ENCODE assay signal across 10 mouse cellular contexts in the genomic region with DNA sequence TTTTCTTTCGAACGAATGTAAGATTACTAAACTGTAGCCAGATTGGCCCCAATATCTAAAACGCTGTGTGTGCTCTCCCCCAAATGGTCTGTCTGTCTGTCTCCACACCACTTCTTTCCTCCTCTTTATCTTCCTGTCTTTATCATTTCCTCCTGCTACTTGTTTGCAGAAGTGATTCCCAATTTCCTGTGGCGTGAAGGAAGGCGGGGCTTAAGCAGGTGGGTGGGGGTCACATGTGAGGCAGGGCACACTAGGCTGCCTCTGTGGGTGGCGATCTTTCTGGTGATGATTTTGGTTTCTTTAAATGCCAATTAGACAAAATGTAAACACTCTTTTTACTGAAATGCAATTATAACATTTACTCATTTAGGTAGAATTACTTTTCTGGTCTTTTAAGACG. TPM values are rescaled to one million over a fixed set of nuclear protein-coding genes. Genes with fewer than 3 reads are reported as not detected.
DNase-seq lines count a peak whose midpoint lies in the region; ATAC-seq and TF ChIP-seq lines count a peak whose summit lies in the region.
"Had no signal": no experiment of that assay in that cellular context is flagged by ENCODE, and none has a peak within 500 bp of the region (broad histone marks: within the 10 kb centered on the region; RNA-seq: fewer than 3 reads in every experiment).

No protein-coding gene starts in this region.

- H3K36me3 ChIP-seq in heart, embryonic 12.5 days, result no peaks in the 10 kb centered on the region
- H3K36me3 ChIP-seq in midbrain, embryonic 13.5 days, result no peaks in the 10 kb centered on the region
- H3K36me3 ChIP-seq in midbrain, embryonic 10.5 days, result no peaks in the 10 kb centered on the region
- H3K36me3 ChIP-seq: G1E; liver, embryonic 13.5 days had no signal

- H3K9me3 ChIP-seq in heart, embryonic 12.5 days (replicated peaks), result no peaks in the 10 kb centered on the region
- H3K9me3 ChIP-seq in midbrain, embryonic 13.5 days, result no peaks in the 10 kb centered on the region
- no peaks in the 10 kb centered on the region for H3K9me3 ChIP-seq in midbrain, embryonic 10.5 days (replicated peaks)
- H3K9me3 ChIP-seq: G1E; liver, embryonic 13.5 days had no signal

- H3K27me3 ChIP-seq in heart, embryonic 12.5 days (replicated peaks), result no peaks in the 10 kb centered on the region
- H3K27me3 ChIP-seq in midbrain, embryonic 13.5 days, result no peaks in the 10 kb centered on the region
- no peaks in the 10 kb centered on the region for H3K27me3 ChIP-seq in midbrain, embryonic 10.5 days (ENCODE audit: low read depth, poor library complexity, severe bottlenecking)
- H3K27me3 ChIP-seq: liver, embryonic 13.5 days had no signal

- H3K9ac ChIP-seq in heart, embryonic 12.5 days, result no peak overlapping the region
- H3K9ac ChIP-seq in midbrain, embryonic 13.5 days (replicated peaks), result no peak overlapping the region
- H3K9ac ChIP-seq: liver, embryonic 13.5 days had no signal

- no peak for TF ChIP-seq POLR2A in embryonic fibroblast, embryonic 13.5 days (IDR thresholded peaks at IDR 0.05; ENCODE audit: low read depth, low read length)
- no peak for TF ChIP-seq POLR2A in olfactory bulb, adult 2 months (IDR thresholded peaks at IDR 0.05; ENCODE audit: insufficient read depth, low read depth, low read length)

- H3K4me2 ChIP-seq in heart, embryonic 12.5 days, result peak overlapping the region; percentile 81
- 0 out of 2 replicates have a peak overlapping the region, but pooled peaks have one; percentile 45 for H3K4me2 ChIP-seq in midbrain, embryonic 13.5 days (replicated peaks)

- 16% methylated on average over 7 of the region's 7 CpGs for WGBS in heart, embryonic 12.5 days
- 46% methylated on average over 7 of the region's 7 CpGs for WGBS in midbrain, embryonic 13.5 days
- 26% methylated on average over 7 of the region's 7 CpGs for WGBS in midbrain, embryonic 10.5 days
- 23% methylated on average over 7 of the region's 7 CpGs for WGBS in olfactory bulb, adult 2 months

- DNase-seq in heart, postnatal 10 days, result no peak
- DNase-seq in midbrain, embryonic 10.5 days (ENCODE audit: low spot score), result no peak
- DNase-seq in T-cell, adult 2 months (ENCODE audit: low spot score), result no peak
- DNase-seq in ovary, postnatal 10 days (ENCODE audit: low spot score), result no peak
- DNase-seq: liver, embryonic 13.5 days had no signal

- intact Hi-C loops in heart, postnatal 10 days (cut with DNase I), result loop anchor here (5.0 kb wide), 2 partner anchors 39 to 69 kb away; no protein-coding TSS in a partner anchor

- H3K4me1 ChIP-seq in heart, embryonic 12.5 days (replicated peaks), result peaks cover 42% of the 10 kb centered on the region
- H3K4me1 ChIP-seq in midbrain, embryonic 13.5 days (replicated peaks), result peaks cover 21% of the 10 kb centered on the region
- peaks cover 30% of the 10 kb centered on the region for H3K4me1 ChIP-seq in midbrain, embryonic 10.5 days
- H3K4me1 ChIP-seq in embryonic fibroblast, embryonic 13.5 days (ENCODE audit: control insufficient read depth, insufficient read depth, low read length), result peaks cover 13% of the 10 kb centered on the region
- peaks cover 13% of the 10 kb centered on the region for H3K4me1 ChIP-seq in olfactory bulb, adult 2 months (ENCODE audit: control insufficient read depth, insufficient read depth, low read length)

- H3K27ac ChIP-seq in heart, embryonic 12.5 days (ENCODE audit: poor library complexity, severe bottlenecking), result peak overlapping the region; percentile 96; the same call in 1 of the 2 replicates
- H3K27ac ChIP-seq in midbrain, embryonic 13.5 days, result no peak overlapping the region
- H3K27ac ChIP-seq in midbrain, embryonic 10.5 days (replicated peaks), result no peak overlapping the region
- peak overlapping the region; percentile 17; the same call in 1 of the 2 replicates for H3K27ac ChIP-seq in embryonic fibroblast, embryonic 13.5 days (ENCODE audit: insufficient read depth, low read length)
- peak overlapping the region; percentile 79 for H3K27ac ChIP-seq in olfactory bulb, adult 2 months (ENCODE audit: insufficient read depth, low read depth, low read length)
- H3K27ac ChIP-seq: liver, embryonic 13.5 days had no signal

- ATAC-seq in heart, embryonic 12.5 days (ENCODE audit: insufficient number of reproducible peaks, low FRiP score), result no peak
- ATAC-seq in midbrain, embryonic 13.5 days, result no peak

- H3K4me3 ChIP-seq in heart, embryonic 12.5 days, result peak overlapping the region; percentile 51
- H3K4me3 ChIP-seq in midbrain, embryonic 13.5 days (replicated peaks), result no peak overlapping the region
- no peak overlapping the region for H3K4me3 ChIP-seq in midbrain, embryonic 10.5 days
- H3K4me3 ChIP-seq in embryonic fibroblast, embryonic 13.5 days (ENCODE audit: insufficient read depth, low read length), result 0 out of 2 replicates have a peak overlapping the region, but pooled peaks have one; percentile 24
- H3K4me3 ChIP-seq in olfactory bulb, adult 2 months (ENCODE audit: insufficient read depth, low read depth, low read length), result no peak overlapping the region
- H3K4me3 ChIP-seq: liver, embryonic 13.5 days had no signal

- no peak for TF ChIP-seq CTCF in embryonic fibroblast, embryonic 13.5 days (IDR thresholded peaks at IDR 0.05; ENCODE audit: borderline replicate concordance, insufficient read depth, low read length)
- TF ChIP-seq CTCF in olfactory bulb, adult 2 months (IDR thresholded peaks at IDR 0.05; ENCODE audit: insufficient read depth, low read depth, low read length), result no peak

RNA-seq across cellular contexts. Expression of a gene that starts 52.8 kb away (rescaled TPM):
- 5.3 and 5.8 TPM in 2 replicates for polyA plus RNA-seq in heart, embryonic 12.5 days (2016; fragmentation: Nextera tagmentation; extraction: Ambion mirVana)
- 10 to 100 TPM; 25.7 to 28.4 TPM for total RNA-seq in heart, postnatal 10 days (2021)
- 6.3 TPM in 2 replicates for polyA plus RNA-seq in midbrain, embryonic 13.5 days (2015; fragmentation: Nextera tagmentation; extraction: Ambion mirVana)
- polyA plus RNA-seq in midbrain, embryonic 10.5 days (2016; fragmentation: Nextera tagmentation; extraction: Ambion mirVana), result 1.2 and 2.0 TPM in 2 replicates
- polyA plus RNA-seq in embryonic fibroblast, embryonic 13.5 days (2011; ENCODE audit: insufficient read length, low read depth, missing spikeins), result 20.8 and 25.6 TPM in 2 replicates
- polyA plus RNA-seq in olfactory bulb, adult 2 months (2012; ENCODE audit: insufficient read depth, insufficient read length, low replicate concordance, missing spikeins), result 134 and 206 TPM in 2 replicates
- polyA plus RNA-seq: G1E had no signal

Comparison
In these comparisons a context has a peak if more than half of its experiments do, and no peak if none do; other contexts are left out.
1. H3K27ac ChIP-seq: peak in heart, embryonic 12.5 days (single experiment), embryonic fibroblast, embryonic 13.5 days (single experiment) and olfactory bulb, adult 2 months (single experiment); none in midbrain, embryonic 13.5 days (single experiment) and midbrain, embryonic 10.5 days (single experiment).
2. H3K4me3 ChIP-seq: peak in heart, embryonic 12.5 days (single experiment) and embryonic fibroblast, embryonic 13.5 days (single experiment); none in midbrain, embryonic 13.5 days (single experiment), midbrain, embryonic 10.5 days (single experiment) and olfactory bulb, adult 2 months (single experiment).